Mouse (Mus musculus) activated CD4-positive, CD25-positive, alpha-beta regulatory T cell, adult 4 months (primary cell): Measurements from ENCODE around the gene Camta1. TPM values are rescaled to one million over a fixed set of nuclear protein-coding genes. Genes with fewer than 3 reads are reported as not detected.

Experiments used
- ATAC-seq: one replicate; pipeline ENCODE4 v1.8.0; 2017
- polyA plus RNA-seq, 2 experiments: library from polyadenylated mRNA; unstranded; fragments of 100-300 nt; shearing (Covaris generic); gene quantifications; one replicate each; pipeline ENCODE4 v1.2.1; 2017

Gene Camta1
- polyA plus RNA-seq, 2 experiments from 2014 or later: 45.5 to 49.5 TPM

DNA sequence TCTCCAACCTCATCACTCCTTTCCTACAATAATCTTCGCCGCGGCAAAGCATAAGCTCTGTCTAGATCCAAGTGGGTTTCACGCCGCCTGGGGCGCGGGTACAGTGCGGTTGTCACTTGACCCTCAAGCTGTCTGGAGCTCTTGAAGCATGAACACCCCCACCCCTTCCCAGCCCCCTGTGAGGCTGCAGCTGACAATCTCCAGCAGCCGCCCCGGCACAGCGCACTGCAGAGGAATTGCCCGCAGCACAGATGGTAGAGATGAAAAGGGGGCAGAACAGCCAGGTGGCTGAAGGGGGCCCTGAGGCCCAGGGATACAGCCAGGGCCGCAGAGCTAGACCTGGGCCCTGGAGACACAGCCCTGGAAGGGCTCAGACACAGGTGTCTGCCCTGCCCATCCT, 189.2 kb downstream of the Camta1 start:
- ATAC-seq: no peak

DNA sequence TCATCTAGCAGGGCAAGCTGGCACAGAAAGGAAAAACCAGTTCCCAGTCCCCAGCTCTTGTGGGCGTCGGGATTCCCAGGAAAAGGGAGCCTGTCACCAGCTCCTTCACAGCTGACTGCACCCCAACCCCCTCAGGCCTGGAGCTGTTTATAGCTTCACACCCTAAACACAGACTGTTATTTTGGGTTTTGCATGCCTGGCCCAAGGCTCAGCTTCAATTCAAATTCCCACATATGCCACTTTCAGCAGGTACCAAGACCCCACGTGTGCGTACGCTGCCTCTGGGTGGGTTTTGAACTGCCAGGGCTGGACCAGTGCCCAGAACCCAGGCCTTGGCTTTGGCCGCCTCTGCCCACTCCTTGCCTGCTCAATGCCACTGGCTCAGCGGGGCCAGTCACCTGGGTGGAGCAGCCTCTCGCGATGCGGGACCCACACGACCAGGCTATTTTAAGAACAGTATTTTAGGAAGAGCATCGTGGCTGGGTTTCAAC, 195.2 kb downstream of the Camta1 start:
- ATAC-seq: no peak

DNA sequence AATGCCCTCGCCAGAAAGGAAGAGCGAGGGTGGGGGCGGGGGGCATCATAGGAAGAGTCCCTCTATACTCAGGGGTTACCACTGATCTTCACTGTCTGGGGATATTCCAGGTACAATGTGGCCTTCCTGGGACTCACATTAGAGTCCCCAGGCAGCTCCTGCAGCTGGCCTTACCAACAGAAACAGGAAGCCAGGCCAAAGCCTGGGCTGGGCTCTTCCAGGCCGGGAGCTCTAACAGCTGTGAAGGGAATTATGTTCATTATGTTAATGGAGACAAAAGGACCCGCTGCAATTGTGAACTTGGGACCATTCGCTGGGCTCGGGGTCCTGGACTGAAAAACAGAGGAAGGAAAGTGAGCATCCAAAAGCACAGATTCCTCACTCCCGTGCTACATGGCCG, 200.2 kb downstream of the Camta1 start:
- no peak for ATAC-seq

DNA sequence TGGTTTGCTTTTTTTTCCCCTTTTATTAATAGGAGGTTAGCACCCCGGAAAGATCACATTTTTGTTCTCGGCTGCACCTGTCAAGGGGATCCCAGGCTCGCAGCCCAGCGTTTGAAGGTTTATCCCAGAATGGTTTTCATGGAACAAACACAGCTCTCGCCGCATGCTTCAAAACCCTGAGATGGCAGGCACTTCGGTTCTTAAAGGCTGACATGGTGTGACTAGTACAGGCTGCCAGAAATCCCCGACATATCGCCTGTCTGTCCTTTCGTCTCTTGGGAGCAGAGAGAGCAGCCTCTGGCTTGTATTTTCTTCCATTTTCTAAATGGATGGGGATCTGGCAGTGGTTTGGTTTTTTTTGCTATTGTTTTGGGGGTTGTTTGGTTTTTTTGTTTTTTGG, 205.2 kb downstream of the Camta1 start:
- no peak for ATAC-seq

DNA sequence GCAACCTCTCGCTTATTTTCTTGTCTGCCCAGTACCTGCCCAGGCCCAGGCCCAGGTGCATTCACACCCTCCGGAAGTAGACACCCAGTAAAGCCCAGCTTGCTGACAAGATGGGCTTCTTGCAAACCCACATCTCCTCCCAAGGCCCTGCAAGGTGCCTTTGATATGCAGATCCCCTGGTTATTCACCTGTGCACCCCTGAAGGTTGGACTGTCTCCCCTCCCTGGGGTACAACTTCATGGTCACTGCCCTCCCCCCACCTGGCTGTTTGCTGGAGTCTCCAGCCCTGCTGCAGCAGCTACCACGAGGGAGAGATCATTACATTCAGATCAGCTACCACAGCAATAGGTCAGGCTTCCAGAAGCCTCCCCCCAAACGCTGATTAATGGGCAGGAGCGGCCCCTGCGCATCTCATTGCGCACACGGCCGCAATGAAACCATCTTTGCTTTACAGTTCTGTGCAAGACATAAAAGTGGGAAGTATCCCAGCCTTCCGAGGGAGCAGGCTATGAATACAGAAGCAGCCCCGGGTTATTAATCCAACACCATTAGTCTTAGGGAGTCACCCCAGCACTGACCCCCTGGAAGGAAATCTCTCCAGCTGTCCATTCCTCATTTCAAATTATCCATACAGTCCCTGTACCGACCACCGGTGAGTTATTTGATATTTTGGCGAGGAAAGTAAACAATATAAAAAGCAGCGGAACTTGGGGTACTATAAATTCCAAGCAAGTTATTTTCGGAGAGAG, 205.9 kb downstream of the Camta1 start:
- no peak for ATAC-seq

DNA sequence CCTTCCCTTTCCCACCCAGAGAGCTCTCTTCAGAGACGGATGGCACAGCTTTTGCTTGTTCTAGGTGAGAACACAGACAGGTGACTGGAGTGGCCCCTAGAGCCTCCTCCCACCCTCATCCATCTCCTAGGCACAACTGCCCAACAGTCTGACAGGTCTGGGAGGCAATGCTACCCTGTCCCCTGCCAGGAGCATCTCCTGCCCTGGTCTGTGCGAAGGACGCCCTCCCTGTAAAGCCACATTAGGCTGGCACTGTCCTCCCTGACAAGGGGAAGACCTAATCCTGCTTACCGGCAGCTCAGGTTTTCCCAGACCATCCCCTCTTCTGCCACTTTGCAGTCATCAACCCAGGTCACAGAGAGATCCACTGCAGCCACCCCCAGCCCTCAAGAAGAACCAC, 206.4 kb downstream of the Camta1 start:
- no peak for ATAC-seq

GRCm38 (mm10) chr4:151642418-151642817, 219.3 kb downstream of the Camta1 start:
- no peak for ATAC-seq

DNA sequence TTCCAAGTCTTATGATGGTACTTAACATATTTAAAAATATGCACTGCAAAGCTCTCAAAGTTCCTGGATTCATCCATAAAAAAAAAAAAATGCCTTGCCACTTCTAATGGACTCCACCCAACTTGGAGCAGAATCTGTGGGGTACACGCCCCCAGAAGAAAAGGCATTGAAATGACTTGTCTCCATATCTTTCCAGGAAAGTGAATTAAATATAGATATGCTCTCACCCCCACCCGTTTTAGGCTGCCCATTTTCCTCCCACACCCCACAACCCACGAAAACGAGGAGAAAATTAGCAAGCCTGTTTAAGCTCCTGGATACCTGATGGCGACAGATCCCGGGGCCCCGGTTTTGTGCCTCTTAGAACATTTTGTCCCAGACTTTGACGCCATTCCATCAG, 220.7 kb downstream of the Camta1 start:
- ATAC-seq: no peak

DNA sequence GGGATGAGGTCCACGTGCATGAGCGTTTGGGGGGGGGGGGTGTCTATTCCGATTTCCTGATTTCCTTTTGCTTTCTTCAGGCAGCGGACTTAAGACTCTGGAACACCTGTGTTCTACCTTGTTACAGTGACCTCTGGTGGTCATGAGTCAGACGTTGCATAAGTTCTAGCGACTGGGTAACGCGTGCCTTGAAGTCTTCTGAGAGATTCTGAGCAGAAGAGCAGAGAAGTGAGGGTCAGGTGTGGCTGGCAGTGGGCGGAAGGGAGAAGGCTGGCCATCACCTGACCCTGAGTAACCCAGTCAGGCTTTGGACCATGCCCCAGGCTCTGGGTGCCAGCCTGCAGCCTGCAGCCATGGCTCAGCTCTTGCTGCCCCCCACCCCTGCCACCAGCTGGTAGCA, 222.7 kb downstream of the Camta1 start:
- ATAC-seq: no peak

GRCm38 (mm10) chr4:151637348-151637747, 224.3 kb downstream of the Camta1 start:
- no peak for ATAC-seq

DNA sequence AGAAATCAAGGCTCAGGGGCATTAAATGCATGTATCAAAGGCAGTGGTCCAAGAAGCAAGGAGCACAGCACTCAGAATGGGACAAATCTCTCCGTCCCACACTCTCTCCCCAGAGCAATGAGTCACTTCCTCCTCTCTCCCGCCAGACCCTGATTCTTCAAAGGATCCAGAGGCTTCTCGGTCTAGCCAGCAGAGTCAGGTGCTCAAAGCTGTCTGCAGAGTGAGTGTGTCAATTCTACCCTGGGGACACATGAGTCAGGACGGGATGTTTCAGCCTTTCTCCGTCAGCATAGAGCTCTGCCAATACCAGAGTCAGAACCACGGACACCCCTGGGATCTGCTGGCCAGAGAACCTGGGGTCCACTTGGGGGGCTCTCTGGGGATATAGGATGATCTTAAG, 226.9 kb downstream of the Camta1 start:
- ATAC-seq: no peak

GRCm38 (mm10) chr4:151633795-151634194, 227.9 kb downstream of the Camta1 start:
- no peak for ATAC-seq

- no peak for ATAC-seq
Observed at GRCm38 (mm10) chr4:151632321-151632720, 229.4 kb downstream of the Camta1 start.

- no peak for ATAC-seq
Observed at GRCm38 (mm10) chr4:151630664-151631063, 231.0 kb downstream of the Camta1 start.

DNA sequence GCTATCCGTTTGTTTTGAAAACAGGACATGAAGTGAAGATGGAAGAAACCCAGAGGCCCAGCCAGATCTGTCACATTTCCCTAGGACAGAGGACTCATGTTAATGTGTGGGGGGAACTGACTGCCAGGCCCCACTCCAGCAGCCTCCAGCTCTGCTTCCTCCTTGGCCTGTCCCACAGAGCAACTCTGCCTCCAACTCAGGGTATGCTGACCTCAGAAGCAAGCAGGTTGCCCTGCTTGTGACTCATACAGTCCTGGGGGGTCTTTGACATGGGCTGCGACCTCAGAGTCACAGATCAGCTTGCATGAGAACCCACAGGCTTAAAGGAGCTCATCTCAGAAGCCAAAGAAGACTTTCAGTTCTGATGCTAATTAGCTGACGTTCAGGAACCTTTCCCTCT, 231.4 kb downstream of the Camta1 start:
- ATAC-seq: no peak

- no peak for ATAC-seq
Observed at GRCm38 (mm10) chr4:151619541-151620016, 242.1 kb downstream of the Camta1 start.

DNA sequence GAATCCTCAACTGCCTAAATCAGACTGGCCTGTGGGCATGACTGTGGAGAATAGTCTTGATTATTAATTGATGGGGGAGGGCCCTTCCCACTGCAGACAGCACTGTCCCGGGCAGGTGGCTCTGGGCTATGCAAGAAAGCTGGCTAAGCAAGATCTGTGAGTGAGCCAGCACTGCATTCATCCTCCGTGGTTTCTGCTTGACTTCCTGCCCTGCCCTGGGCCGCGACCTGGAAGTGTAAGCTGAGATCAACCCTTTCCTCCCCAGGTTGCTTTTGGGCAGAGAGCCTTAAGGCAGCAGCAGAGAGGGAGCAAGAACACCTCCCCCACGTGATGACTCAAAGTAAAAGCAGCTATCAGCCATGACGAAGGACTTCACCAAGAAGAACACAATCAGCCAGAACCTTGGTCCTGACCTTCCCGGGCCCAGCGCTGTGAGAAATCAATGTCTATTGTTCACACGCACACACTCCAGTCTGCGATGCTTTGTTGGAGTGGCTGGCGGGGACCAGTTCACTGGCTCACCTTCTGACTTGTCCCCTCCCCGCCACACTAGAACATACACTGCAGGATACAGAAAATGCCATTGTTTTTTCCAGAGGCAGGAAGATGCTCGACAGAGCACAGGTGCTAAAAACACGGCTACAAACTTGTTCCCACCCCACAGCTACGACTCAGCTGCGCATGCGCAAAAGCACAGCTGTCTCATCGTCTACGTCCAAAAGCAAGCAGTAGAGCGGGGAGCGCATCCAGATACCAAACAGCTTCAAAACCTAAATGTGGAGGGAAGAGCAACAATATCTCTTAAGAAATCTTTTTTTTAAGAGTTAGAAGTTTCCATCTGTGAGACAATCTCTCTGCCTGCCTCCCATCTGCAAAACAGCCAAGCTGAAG, 243.0 kb downstream of the Camta1 start:
- no peak for ATAC-seq

DNA sequence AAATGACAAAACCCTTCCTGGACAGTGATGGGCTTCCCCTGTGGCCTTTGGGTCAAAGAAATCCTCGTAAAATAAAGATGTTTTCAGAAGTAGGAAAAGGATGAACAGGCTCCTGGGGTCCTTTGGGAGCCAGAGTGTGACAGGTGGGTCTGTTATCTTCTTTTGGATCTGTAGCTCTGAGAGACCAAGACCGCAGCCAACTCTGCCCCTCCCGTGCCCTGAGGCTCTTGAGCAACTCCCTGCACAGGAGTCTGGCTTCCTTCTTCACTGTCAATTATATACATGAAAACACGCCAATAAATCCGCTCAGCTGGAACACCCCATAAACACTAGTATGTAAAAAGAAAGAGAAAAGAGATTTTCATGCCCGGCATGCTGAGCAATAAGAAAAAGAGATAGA, 250.1 kb downstream of the Camta1 start:
- no peak for ATAC-seq

DNA sequence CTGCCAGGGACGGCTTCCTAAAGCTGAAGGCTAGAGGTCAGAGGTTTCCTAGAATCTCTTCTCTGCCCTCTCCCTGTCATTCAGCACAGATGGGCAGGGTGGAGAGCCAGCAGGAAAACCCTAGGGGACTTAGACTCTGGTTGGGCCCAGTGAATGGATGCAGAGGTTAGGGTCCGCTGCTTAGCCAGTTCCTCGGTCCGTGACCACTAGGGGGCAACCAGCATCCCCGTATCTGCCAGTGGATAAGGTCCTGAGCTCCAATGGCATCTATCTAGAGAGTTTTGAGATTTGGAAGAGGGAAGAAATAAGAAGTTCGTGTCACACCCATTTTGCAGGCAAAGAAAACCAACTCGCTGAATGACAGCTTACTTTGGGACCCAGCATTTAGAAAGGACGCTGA, 251.4 kb downstream of the Camta1 start:
- ATAC-seq: no peak

DNA sequence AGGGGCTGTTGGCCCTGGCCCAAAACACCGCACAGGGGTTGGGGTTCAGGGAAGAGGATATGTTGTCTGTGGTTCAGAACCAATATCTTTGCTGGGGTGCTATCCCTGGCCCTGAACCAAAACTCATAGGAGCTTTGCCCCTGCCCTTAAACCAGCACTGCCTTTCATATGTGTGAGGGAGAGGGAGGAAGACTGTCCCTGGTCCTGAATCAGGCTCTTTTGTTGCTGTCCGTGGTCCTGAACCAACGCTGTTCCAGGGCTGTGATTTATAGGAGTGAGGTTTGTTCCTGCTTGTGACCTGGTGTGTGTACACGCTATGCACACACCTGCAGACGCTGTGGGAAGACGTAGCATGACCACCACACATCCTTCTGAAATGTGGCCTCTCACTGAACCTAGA, 256.8 kb downstream of the Camta1 start:
- ATAC-seq: no peak

GRCm38 (mm10) chr4:151604481-151604880, 257.2 kb downstream of the Camta1 start:
- ATAC-seq: no peak

DNA sequence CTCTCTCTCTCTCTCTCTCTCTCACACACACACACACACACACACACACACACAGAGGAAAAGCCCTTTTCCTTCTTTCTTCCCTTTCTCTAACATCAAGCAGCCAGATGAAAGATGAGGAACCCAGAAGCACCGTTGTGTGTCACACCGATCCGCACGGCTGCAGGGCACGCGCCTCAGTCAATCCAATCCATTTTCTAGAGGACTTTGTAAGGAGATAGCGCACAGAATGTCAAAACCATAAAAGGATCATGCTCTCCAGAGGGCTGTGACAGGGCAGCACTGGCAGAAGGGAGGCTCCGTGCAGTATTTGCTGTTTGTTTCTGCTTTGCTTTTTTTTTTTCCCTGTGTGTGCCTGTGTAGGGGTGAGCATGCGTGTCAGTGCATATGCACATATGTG, 258.1 kb downstream of the Camta1 start:
- no peak for ATAC-seq

DNA sequence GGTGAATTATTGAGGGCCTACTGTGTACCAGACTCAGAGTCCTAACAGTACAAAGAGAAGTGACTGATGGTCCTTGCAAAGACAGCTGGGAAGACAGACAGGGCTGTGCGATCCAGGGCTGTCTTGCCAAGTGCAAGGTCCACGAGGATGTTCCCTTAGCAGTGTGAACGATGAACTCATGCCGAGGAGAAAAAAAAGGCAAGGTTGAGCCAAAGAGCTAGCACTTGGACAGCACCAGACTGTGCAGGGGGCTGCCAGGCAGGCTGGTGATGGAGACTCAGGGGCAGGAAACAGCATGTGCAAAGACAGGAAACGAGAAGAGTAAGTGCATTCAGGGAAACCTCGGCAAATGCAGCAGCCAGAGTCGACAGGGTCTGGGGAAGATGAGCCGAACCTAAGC, 266.6 kb downstream of the Camta1 start:
- no peak for ATAC-seq

- ATAC-seq: no peak
Observed at GRCm38 (mm10) chr4:151593042-151593441, 268.6 kb downstream of the Camta1 start.
